Mouse (Mus musculus) telencephalon, adult 2 months (tissue): ENCODE data around the gene Calr4.

Experiments
- DNase-seq: peaks from one replicate; pipeline ENCODE4 v3.0.0-alpha.2; 2011; ENCODE audit warnings: low read depth, low spot score

Gene Calr4

DNA sequence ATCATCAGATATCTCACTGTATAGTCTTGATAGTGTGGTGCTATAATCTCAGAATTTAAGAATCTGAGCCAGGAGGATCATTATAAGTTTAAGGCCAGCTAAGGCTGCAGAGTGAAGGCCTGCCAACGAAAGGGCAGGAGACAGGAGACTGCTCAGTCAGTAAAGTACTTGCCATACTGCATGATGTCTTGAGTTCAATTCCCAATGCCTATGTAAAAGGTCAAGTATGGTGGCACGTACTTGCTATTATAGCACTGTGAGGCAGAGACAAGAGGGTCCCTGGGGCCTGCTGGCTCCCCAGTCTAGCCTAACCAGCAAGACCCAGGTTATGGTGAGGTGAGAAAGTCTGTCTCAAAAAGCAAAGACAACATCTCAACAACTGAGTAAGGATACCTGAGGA, at the start of gene Calr4:
Gene Calr4 (plus strand): TSS at position 301 of the 400 bp plus-strand sequence.
- DNase-seq, result no peak

DNA sequence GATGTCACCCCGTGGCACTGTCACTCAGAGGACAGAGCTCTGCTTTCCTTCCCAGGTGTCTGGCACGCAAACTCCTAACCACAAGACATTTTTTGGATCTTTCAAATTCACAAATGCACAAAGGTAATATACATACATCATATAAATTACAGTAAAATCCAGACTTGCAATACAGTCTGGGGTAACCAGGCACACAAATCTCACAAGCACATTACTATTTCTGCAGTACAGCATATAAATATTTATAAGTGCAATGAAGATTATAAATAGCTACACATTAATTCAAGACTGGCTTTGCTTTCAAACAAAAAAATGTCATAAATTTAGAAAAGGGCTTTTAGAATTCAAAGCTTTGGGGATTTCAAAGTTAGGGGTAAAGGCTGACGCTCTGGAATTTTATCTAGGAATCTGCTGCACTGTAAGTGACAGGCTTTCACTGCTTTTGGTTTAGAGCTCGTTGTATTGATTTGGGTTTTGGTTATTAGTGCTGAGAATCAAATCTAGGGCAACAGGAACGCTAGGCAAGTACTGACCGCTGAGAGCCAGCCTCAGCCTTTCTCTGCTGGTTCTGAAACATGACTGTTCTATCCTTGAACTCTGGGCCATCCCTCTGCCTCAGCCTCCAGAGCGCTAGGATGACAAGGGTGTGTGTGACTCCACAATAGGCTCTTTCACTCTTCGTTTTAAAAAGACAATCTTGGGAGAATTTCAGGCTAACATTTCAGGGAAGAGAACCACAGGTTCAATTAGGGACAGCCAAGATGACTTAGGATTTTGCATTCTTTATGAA, 48.5 kb upstream of the Calr4 start:
- no peak for DNase-seq

DNA sequence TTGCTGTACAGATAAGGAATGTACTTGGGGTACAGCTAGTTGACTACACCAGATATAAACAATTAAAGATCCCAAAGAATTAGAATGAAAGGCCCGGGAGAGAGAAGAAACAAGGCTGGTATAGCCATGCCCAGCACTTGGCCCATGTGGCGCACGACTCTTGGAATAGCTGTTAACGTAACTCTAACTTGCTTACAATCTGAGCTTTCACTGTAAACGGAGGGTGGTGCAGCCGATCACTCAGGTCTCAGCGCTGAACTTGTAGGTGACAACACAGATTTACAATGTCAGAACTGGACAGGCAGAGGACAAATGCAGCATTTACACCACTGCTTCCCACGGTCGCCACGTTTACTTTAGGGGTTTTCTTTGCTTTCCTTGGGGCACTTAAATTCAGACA, 42.7 kb upstream of the Calr4 start:
- no peak for DNase-seq

DNA sequence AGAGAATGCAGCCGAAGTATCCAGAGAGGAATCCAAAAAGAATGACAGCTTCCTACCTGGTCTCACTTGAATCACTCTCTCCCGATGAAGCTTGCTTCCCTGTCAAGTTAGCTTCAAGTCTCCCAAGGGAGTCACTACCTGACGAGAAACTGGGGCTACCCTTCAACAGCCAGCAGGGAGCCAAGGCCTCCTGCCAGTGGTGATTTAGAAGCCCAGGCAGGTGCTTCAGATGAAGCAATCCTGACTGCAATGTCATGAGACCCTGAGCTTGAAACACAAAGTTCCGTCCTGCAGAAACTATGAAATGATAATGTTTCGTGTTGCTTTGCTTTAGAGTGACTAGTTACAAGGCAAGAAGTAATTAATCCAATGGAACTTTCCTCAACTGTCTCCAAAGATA, 40.4 kb upstream of the Calr4 start:
- DNase-seq, result no peak

DNA sequence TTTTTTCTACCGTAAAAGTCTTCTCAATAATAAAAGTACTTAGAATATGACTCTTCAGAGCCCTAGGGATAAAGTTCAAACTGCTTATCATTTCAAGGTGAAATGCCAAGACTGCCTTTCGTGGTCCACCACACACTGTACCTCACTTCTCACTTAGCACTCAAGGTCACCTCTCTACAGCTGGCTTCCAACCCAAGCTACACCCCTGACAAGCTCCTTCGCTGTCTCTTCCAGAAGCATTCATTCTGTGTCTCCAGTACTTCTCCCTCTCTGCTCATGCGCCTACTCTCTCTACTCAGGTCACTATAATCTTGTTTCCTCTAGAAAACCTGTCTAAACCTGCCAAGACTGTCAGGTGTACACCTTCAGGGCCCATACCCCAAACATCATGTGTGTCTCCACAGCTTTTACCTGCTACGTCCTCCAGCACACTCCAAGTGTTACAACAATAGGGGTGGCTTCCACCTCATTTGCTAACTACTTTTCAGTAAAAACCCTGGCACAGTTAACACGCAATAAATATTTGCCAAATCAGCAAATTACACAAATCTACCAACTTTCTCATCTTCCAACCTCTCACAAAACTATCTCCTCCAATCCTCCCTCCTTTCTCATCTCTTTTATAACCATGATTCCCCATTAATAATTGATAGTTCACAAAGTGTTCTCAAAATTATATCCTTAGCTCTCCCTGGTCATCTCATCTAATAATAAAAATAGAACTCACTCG, 38.2 kb upstream of the Calr4 start:
- no peak for DNase-seq

DNA sequence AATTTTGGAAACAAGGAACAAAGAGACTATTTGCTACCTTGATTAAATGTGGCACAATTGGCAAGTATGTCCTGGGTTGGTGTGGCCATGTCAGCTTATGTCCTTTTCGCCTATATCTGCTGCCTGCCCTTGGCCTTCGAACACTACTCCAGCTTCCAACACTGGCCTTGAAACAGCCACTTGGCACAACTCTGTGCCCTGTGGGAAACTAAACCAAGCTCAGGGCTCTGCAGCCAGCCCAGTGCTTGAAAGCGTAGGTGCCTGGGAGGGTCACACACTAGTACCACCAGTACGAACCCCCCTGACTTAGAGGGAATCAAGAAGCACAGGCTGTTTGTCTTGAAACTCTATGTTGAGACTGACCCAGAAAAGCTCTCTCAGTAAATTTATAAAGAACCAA, 35.2 kb upstream of the Calr4 start:
- no peak for DNase-seq

DNA sequence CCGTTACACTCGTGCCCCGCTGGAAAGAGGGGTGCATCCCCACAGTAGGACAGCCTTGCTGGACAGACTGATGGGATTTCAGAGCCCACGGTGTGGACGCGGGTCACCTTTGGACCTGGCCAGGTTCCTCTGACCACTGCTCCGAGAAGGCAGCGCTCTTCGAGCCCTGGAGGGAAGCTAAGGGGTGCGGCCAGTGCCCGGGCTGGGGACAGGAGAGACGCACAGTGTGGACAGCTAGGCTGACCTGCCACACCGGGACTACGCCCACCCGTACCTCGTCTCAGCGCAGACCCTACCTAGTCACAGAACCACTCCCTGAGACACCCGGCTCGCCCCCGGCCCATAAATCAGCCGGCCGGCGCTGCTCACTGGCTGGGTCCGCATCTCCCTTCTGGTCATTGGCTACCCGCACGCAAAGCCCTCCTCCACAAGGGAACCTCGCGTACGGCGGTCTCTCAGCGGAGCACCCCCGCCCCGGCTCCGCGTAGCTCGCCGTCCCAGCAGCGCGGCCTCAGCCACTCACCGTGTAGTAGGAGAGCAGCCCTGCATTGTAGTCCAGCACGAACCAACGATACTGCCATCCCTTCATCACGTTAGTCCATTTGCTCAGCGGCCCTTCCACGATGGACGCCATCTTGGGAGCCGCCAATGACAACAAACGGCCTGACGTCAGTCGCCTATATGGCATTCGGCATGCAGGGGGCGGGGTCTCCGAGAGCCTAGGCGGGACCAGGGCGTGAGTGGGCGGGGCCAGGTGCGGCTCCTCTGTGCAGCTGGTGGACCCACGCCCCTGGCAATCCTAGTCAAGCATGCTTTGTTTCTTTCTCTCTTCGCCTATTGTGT, 32.5 kb upstream of the Calr4 start, which contains the start of gene Osbpl9:
Gene Osbpl9 (minus strand): TSS at position 691 of the 843 bp plus-strand sequence.
- DNase-seq, result peak; percentile 89

DNA sequence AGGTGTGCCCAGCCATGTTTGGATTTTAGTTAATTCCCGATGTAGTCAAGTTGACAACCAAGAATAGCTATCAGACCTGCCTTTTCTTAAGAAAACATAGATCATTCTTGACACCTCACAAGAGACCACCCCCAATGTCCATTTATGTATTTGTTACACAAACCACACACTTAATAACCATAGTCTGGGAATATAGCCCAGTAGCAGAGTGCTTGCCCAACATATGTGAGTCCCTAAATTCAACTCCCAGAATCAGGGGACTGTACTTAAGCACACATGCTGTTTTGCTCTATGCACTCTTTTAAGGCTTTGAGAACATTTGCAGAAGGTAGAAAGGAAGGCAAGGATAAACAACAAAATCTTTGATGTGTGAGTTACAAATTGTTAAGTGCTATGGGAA, 30.4 kb upstream of the Calr4 start:
- DNase-seq, result no peak

DNA sequence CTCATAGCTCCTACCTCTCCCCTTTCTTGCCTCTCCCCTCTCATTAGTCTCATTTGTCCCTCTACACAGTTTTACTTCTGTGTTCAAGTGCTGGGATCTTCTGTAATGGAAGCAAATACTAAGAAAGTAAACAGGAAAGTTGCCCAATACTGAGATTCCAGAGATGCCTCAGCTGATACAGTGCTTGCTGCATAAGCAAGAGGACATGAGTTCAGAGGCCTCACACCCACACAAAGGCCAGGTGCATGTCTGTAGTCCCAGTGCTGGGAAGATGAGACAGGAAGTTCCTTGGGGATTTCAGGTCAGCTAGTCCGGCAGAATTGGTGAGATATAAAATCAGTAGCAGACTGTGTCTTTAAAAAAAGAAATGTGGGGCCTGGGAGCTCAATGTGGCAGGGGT, 29.9 kb upstream of the Calr4 start:
- DNase-seq, result no peak

DNA sequence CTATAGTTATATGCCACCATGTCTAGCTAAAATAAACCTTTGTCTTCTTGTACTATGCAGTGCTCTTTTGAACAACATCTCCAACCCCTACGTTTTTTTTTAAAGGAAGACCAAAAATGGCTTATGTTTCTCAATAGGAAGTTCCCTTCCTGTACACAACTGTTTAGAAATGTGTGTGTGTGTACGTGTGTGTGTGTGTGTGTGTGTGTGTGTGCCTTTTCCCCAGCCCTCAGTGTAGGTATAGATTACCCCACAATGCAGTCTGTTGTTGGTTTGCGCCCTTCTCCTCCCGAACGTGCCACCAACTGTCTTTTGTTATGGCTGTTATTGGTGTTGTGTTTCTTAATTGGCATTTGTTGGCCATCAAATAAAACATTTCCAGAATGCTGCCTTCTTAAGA, 26.8 kb upstream of the Calr4 start:
- no peak for DNase-seq

DNA sequence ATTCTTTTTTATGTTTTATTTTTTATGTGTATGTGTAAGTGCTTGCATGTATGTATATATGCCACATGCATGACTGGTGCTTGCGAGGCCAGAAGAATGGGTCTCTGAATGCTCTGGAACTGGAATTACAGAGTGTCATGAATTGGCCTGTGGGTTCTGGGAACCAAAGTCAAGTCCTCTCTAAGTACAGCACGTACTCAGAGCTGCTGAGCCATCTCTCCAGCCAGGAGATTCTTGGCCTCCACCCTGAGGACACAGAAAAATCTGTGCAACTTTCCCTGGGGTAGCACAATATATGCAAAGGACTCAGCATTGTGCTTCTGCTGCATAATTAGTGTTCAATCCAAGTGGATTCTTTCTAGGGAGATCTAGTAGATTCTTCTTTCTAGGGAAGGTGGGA, 24.0 kb upstream of the Calr4 start:
- no peak for DNase-seq

DNA sequence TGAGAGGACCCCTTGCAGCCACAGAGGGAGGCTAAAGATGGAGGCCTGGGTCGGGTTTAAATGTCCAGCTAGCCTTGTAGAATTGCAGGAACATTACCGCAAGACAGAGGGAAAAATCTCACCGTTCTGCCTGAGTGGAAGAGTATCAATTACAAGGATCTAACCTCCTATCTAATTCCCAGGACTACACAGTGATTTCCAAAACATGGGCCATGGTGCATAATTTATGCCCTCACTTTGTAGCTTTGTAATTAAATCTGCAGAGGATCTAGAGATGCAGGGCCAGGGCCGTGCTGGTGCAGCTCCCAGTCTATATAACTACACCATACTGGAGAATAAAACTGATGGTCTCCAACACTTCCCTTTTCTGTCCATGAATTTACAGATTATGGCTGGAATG, 23.4 kb upstream of the Calr4 start:
- DNase-seq, result no peak

DNA sequence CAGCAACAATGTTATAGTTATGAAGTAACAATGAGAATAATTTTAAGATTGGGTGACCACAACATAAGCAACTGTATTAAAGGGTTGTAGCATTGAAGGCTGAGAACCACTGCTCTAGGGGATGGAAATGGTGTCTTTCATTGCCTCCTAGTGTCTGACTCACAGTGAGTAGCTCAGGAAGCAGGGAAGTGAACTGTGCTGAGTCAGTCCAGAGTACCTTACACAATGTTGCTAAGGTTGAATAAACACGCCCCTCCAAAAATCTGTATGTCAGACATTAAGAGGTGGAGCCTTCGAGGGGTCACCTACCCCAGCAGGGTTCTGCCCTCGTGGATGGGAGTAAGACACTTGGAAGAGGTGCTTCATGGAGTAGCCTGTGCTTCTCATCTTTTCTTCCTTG, 20.3 kb upstream of the Calr4 start:
- DNase-seq, result no peak

DNA sequence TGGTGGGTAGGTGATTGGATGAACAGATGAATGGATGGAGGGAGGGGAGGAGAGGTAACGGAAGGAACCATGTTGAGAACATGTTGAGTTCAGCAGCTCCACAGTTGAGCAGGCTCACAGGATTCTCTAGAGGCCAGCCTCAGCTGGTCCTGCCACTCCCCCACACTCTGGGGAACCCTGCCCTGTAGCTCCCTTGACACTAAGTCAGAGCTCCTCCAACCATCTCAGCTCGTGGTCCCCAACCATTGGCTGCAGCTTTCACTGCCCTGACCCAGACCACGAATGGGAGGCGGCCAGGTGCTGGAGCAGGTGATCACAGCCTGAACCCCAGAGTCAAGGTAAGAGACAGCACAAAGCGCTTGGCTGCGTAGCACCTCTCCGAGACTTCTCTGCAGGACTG, 16.3 kb upstream of the Calr4 start:
- DNase-seq, result no peak

DNA sequence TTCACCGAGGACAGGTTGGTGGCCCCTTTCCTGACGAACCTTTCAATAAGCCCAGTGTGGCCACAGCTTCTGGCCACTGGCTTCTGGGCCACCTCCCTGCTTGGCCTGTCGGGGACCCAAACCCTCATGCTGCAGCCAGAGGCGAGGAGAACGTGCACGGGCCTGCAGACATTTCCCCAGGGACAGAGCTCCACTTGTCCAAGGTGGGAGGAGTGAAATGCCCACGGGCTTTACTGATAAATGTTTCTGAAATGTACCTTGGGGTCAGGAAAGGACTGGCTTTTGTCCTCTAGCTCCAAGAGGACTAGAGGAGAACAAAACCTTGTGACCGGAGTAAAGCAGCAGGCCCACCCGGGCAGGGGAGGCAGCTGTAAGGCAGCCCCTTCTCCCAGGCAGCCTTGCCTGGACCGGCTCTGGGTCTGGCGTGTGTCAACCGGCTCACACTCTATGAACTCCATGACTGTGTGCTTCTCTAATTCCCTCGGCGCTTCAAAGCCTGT, 13.8 kb upstream of the Calr4 start:
- DNase-seq, result no peak

DNA sequence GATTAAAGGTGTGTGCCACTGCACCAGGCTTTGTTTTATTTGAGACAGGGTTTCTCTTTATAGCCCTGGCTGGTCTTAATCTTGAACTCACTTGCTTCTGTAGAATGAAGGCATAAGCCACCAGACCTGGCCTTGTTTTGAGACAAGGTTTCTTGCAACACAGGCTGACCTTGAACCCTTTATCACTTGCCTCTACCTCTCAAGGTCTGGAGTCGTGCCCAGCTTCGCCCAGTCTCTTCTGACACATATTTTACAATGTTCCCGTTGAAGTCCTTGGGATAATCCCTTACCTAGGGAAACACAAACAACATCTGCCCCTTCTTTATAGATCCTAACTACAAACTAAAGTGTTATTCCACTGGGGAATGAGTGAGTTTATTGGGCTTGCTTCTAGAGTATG, 12.3 kb upstream of the Calr4 start:
- no peak for DNase-seq

DNA sequence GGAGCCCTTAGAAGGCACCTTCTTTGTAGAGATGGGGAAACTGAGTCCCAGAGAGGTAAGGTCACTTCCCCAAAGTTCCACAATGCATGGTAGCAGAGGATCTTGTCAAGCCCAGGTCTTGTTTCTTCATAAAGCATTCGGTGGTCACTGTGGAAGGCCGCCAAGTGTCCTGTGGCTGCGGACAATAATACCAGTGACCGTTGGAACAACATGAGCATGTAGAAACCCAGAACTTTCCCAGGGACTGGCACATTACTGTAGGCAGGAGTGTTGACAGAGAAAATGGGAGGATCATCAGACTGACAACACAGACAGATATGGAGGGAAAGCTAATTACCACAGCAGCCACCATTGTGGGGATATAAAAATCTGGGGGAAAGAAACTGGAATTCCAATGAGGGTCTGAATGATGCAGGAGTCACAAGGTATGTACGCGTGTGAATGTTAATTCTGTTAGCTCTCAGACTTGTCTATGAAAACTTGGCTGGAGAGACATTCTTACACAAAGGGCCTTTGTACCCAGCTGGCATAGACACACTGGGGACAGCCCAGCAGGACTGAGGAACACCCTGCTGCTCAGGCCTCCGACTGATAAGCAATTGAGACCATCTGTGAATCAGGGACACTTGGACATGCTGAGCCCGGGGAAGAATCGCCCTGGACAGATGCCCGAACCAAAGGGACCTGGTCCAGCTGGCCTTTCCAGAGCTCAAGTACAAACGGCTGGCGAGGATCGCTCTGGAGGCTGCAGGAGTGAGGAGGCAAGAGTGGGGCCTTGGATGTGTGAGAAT, 9.3 kb upstream of the Calr4 start:
- peak; percentile 60 for DNase-seq

DNA sequence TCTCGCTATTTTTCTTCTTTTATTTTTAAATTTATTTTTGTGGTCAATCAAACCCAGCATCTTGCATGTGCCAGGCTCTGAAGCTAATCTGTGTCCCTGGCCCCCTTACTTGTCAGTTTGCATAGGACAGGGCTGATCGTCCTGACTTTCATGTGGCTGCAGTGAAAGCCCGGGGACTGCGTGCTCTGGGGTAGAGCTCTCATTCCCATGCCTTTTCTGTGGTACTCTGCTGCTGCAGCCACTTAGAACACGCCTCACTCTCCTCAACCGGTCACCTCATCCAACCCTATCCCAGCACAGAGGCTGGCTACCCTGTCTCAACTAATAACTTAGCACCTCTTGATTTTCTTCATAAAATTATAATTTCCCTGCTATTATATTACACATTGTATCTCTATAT, 8.7 kb upstream of the Calr4 start:
- no peak for DNase-seq

DNA sequence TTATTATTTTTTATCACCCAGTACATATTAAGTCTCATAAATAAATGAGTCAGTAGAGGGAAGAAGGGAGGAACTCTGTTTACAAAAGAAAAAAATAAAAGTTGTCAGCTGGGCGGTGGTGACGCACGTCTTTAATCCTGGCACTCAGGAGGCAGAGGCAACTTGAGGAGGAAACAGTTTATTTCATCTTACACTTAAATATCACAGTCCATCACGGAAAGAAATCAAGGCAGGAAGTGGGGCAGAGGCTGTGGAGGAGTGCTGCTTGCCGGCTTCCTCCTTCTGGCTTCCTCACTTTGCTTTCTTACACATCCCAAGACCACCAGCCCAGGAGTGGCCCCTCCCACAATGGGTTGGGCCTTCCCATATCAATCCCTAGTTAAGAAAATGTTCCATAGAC, 8.2 kb upstream of the Calr4 start:
- no peak for DNase-seq

DNA sequence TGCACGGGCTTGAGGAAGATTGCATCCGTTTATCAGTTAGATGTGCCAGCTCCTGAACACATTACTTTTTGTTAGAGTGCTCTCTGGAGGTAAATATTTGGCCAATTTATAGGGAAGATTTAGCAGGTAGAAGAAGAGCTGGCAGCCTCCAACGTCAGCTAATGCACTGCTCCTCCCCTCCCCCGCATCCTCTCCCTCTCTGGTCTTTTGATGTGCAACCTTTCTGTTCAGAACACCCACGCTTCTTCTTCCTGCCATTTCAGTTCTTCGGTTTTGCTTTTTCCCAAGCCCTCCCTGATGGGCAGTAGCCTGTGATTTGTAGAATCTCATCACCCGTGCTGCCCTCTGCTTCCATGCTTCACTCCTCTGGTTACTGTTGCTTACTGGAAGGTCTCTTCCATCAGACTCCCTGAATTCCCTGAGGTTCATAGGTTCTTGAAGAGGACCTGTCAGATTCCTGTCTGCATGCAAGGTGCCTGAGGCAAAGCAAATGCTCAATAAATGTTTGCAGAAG, 4.5 kb upstream of the Calr4 start:
- DNase-seq, result no peak

DNA sequence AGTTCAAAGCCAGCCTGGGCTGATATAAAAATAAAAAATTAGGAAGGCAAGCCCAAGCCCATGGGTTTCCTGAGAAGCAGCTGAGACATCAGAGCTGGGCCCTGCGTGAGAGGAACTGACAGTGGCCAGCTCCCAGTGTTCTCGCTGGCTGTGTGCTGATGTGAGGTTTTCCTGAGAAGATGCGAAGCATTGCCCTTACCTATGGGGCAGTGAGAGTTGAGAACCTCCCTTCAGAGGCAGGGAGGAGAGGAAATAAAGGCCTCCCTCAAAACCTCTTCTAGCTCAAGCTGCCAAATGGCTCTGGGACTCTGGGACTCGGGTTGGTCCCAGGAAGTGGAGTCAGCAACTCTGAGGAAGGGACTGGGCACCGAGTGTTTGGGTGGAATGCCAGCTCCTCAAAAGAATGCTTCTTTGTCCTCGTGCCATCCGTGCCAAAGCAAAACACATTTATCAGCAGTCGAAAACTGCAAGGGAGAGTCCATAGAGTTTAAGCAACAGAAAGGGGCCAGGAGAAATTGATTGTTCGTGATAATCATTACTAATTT, 593 bp downstream of the Calr4 start:
- DNase-seq, result no peak
